Mouse (Mus musculus) monocyte, adult 5-6 weeks (primary cell): ENCODE results near the gene Dbr1. TPM values are rescaled to one million over a fixed set of nuclear protein-coding genes. Genes with fewer than 3 reads are reported as not detected.
A peak's percentile ranks its signal among the peaks of the same experiment; 100 is the strongest.
"Not testable (repeated sequence)": the region's sequence is repeated elsewhere in the genome, so short reads cannot be mapped to it uniquely, and the experiment has no call there.

Experiments used
- ATAC-seq: fragments of 153-309, 156-312 bp; replicated peaks from 2 replicates; pipeline ENCODE4 v1.8.0; 2017; ENCODE audit warnings: mild to moderate bottlenecking; ENCODE audit not compliant: low TSS enrichment, insufficient number of reproducible peaks, severe bottlenecking, poor library complexity, low FRiP score
- total RNA-seq: library from RNA; stranded (forward); fragments of 200-1000, 200-491, 200-594 nt; gene quantifications from 3 replicates; pipeline ENCODE4 v1.2.3, GENCODE M21; 2017

Dbr1 gene
- 44.1 to 75.6 TPM (median 51.6 TPM) in 3 replicates for total RNA-seq

DNA sequence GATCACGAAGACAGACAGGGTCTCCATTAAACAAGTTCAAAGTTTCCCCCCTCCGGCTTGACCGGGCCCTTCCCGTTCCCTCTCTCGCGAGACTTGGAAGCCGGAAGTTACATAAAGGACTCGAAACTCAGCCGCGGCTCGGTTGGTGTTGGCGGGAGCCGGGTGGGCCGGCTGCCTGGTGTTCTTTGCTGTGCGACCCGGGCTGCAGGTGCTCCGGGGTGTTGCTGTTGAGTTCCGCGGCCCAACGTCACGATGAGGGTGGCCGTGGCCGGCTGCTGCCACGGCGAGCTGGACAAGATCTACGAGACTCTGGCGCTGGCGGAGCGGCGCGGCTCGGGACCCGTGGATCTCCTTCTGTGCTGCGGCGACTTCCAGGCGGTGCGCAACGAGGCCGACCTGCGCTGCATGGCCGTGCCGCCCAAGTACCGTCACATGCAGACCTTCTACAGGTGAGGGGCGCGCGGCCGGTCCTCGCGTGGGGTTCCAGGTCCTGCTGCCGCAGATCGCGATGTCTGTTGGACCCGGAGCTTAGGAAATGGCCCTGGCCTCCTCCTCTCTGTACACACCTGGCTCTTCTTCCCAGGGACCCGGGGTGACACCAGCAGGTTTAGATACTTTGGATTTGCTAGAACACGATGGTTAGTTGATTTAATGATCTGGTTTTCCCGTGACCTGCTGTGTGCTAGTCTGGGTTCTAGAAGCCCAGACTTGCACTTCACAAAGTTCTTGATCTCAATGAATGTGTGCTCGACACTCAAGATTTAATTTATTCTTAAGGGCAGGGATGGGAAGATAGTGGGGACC, at the start of gene Dbr1:
TSS of gene Dbr1 (plus strand) at position 123 of the 804 bp plus-strand sequence.
- peak; percentile 95 for ATAC-seq

DNA sequence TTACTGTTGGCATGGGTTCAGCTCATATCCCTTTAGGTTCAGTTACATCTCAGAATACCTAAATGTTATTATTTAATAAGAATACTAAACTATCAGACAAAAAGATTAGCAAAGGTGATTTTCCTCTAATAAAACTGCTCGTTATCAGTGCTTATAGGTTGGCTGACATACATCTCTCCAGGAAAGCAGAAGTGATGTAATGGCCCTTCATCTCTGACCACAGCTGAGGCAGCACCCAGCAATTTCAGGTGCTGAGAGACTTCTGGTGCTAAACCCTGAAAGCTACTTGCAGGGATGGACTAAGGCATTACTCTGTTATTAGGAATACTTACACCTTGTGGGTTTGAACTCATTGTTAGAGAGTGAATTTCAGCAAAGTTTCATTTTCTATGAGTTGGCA, 43.7 kb upstream of the Dbr1 start:
- ATAC-seq: no peak

DNA sequence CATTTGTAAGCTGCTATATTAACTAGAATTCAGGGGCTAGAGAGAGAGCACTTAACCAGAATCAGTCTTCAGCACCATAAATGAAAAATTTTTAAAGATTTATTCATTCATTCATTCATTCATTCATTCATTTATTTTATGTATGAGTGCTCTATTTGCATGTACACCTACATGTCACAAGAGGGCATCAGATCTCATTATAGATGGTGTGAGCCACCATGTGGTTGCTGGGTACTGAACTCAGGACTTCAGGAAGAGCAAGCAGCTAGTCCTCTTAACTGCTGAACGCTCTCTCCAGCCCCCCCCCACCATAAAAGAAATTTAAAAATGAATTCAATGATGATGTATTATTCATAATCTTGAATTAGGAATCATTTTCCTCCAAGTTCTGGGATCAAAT, 29.3 kb upstream of the Dbr1 start:
- ATAC-seq: no peak

DNA sequence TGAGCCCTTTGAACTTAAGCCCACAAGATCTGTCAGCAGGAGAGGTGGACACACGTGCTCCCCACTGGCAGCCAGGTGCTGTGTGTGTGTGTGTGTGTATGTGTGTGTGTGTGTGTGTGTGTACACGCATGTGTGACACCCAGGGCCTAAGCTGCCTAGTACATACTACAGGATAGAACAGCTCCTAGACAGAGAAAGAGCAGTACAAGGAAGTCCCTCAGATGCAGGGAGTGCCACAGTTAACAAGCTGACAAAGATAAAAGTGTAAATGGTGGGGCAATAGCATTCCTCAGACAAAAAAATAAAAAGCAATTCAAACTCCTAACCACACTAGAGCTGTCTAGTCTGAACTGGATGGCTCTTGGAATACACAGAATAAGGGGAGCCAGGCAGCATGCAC, 23.5 kb upstream of the Dbr1 start:
- no peak for ATAC-seq

DNA sequence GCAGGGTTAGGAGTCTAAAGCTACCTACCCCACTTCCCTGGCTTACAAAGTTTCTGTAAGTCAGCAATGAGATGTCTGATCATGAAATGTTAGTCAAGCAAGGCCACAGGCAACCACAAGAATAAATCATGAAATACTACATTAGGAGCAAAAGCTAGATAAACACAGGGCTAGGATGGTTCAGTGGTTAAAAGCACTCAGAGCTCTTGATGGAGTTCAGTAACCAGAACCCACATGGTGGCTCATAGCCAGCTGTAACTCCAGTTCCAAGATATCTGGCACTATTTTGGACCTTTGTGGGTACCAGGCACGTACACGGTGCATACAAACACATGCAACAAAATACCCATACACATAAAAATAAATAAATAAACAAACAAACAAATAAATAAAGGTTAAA, 22.6 kb upstream of the Dbr1 start:
- no peak for ATAC-seq

DNA sequence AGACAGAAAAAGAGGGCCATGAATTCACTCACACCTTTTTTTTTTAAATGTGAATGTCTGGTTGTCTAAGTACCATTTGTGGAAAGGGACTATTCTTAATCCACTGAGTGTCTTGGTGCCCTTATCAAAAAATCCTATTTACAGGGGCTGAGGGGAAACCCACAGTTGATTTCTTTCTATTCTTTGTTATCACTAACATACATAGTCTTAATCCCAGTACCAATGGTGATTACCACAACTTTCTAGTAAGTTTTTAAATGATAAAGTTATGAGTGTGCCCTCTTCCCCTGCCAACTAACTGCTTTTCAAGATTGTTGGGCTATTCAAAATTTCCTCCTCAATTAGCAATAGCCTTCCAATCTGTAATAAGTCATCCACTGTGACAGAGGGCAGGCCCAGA, 21.5 kb upstream of the Dbr1 start:
- no peak for ATAC-seq

DNA sequence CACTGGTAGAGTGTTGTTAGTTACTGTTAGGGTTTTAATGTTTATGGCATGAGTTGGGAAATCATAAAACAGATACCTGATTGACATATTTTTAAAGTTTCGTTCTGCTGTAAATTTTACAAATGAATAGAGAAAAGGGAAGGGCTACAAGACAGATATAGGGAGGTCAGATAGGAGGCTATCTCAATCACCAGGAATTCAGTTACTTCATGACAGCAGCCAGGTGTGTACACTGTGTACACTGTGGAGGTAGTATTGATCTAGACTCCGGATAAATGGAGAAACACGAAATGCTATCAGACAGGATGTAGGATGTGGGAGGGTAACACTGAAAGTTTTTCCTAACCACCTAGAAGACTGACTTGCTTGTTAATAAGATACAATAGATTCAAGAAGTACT, 20.3 kb upstream of the Dbr1 start:
- ATAC-seq: no peak

DNA sequence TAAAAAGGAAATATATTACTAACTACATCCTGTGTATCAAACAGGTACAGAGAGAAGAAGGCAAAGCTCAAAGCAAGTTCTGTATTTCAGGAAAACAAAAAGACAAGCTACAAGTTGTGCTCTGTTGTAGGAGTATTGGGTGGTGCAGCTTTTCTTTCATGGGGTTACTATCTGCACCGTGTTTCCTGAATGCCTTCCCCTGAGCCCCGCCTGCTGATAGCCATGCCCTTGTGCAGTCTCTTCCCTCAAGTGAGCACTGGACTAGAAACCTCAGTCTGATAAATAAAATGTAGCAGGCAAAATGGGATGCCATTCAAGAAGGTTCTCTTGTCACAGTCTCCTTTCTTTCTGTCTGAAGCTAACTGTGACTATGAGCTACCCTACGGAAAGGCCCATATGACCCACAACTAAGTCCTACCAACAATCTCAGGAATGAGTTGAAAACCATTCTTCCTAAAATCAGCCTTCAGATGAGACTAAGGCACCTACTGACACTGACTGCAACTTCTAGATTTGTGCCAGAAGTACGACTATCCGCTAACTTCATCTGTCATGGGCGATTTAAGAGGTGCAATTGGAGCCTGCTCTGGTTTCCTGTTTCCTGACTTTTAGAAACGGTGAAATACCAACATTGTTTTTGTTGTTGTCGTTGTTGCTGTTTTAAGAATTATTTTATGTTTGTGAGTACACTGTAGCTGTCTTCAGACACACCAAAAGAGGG, 17.9 kb upstream of the Dbr1 start:
- no peak for ATAC-seq

DNA sequence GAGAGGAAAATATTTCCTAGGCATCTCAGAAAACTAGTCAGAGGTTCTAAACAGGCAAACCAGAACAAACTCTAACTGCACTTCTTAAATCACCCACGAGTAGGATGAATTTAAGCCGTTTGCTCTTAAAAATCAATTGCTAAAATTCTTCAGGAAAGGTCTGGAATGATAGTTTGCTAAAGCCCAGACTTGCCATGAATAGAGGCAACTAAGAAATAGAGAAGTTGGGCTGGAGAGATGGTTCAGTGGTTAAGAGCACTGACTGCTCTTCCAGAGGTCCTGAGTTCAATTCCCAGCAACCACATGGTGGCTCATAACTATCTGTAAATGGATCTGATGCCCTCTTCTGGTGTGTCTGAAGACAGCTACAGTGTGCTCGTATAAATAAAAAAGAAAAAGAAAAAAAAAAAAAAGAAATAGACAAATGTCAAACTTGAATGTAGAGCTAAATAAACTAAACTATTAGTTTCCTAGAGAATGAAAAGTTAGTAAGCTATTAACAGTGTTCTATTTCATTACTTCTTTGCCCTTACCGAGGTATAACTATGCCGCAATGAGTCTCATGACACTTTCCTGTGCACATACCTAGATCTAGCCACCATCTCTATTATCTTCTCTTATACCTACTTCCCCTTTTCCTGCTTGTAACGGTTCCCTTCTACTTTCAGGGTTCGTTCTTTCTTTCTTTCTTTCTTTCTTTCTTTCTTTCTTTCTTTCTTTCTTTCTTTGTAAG, 16.6 kb upstream of the Dbr1 start:
- no peak for ATAC-seq

DNA sequence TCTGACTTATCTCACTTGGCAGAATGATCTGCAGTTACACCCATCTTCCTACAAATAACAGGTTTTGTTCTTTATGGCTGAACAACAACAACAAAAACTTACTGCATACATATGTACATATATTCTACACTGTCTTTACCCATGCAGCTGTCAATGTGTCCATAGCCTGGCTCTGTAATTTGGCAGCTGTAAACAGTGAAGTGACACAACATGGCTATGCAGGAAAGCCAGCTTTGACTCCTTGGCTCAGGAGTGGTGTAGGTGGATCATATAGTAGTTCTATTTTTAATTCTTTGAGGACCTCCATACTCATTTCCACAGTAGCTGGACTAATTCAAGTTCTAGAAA, 16.1 kb upstream of the Dbr1 start:
- no peak for ATAC-seq

DNA sequence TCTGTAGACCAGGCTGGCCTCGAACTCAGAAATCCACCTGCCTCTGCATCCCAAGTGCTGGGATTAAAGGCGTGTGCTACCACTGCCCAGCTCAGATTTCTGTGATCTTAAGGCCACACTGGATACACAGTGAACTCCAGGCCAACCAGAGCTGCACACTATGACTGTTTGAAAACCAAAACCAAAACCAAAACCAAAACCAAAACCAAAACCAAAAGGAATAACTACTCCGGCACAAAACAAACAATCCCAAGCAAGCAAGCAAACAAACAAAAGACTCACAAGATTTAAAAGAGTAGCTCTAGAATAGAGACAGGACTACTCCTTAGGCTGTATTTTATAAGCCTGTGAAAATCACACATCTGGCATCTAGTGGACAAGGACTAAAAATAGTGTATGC, 15.2 kb upstream of the Dbr1 start:
- ATAC-seq: no peak

DNA sequence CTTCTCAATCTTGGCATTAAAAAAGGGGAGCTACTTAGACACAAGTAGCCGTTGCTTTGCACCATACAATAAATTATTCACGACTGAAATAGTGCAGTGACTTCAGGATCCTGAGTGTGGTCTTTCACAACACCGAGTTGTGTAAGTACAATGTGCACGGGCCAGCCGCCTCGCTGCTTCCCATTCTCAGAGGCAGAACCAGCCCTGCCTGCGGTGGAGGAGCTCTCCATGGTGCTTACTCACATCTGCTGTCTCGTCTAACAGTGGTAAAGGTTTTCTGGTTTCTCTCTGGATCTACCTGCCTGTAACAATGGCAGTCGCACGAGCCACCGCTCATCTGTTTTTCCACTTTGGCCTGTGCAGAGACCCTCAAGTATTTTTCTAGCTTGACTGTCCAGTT, 11.9 kb upstream of the Dbr1 start:
- peak; percentile 98 for ATAC-seq

DNA sequence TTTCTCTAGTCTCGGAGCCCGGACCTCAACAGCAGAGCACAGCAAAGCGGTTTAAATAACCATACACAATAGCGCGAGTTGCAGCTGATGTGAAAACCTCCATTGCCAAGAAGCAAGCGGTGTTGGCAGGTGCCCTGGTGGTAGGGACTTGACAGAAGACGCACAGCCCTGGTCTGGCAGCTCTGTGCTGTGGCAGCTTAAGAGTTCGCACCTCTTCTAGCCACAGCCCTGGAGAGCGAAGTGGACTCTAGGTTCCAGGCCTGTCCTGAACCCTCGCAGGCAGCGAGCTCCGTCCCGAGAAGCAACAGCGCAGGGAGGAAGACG, 7.6 kb upstream of the Dbr1 start:
- 0 out of 2 replicates have a peak, but pooled peaks have one; percentile 24 for ATAC-seq

DNA sequence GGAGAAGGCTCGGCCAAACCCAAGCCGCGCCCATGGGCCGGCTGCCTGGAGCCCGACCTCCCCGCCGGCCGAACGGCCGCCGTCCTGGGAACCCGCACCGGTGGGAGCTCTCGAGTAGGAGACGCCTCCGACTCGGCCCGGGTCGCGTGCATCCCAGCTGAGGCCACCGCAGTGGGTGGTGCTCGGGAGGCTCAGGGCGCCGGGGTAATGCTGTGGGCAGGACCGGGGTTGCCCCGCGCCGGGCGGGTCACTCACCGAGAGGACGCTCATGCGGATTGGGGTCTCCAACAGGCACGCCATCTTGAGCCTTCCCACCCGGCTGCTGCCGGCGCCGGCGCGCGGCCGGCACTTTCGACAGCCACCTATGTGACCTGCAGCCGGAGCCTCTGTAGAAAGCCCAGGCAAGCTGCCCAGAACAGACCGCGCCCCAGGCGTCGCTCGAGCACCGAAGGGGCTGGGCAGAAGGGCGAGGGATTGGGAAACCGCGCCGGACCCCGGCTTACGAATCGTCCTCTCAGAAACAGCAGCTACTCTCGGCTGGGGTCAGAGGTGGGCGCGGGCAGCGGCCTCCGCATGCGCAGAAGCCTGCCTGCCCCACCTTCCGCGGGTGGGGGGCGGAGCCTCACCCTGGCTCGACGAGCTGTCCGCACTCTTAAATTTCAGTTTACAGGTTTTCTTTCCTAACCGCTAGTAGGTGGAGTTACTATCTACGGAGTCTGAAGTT, 7.1 kb upstream of the Dbr1 start, which contains the start of gene Armc8:
TSS of gene Armc8 (minus strand) at position 553 of the 724 bp plus-strand sequence.
- ATAC-seq: peak; percentile 73

DNA sequence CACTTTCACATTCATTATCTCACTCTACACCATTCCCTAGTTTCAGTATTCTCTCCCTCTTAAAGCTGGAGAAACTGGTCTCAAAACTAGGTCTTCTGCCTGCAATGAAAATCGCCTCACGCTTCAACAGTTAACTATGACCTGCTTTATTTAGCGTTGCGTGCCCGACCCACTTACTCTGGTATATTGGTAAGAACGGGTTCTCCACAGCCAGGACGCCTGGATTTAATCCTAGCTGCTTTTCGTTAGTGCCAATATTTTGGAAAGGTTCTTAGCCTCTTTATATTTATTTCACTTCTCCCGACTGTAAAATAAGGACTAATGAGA, 6.6 kb upstream of the Dbr1 start:
- ATAC-seq: no peak

DNA sequence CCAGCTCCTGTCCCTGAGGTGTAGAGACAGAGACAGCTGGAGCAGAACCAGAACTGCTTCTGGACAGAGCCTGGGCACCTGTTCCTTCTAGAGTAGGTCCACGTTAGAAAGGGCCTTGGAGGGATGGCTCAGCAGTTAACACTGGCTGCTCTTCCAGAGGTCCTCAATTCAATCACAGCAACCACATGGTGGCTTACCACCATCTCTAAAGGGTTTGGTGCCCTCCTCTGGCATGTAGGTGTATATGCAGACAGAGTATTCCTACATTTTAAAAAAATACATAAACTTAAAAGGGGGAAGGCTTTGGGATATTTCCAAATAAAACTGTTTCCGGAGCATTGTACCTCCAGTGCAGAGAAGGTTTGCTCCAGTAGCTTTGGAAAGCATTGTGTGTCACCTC, 5.1 kb downstream of the Dbr1 start:
- ATAC-seq: 0 out of 2 replicates have a peak, but pooled peaks have one; percentile 38

DNA sequence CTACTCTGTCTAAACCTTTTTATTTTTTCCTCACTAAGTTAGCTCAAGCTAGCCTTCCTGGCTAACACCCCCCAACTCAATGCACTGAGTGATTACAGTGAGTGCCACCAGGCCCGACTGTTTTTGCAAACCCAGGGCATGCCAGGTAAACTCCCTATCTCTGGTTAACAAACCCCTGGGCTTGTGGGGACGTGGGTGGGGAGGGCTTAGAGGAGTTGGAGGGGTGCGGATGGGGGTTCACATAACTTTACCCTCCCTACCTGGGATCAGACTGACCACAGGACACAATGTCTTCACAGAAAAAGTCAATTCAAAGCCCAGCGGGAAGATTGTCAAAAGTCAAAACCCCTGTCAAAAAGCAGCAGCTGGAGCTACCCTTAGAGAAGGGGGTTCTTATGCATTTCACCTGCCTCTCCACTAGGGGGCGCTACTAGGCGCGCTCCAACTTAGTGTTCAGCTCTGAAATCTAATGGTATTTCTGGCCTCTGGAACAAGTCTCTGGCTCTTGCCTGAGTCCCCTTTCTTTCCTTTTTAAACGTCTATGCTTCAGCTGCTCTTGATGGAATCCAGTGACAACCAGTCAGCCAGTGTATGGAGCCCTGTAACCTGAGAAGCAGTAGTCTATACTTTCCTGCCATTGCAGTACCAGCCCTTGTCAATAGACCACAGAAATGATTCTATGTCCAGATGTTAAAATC, 12.1 kb downstream of the Dbr1 start:
- peak; percentile 47; the same call in 1 of the 2 replicates for ATAC-seq

DNA sequence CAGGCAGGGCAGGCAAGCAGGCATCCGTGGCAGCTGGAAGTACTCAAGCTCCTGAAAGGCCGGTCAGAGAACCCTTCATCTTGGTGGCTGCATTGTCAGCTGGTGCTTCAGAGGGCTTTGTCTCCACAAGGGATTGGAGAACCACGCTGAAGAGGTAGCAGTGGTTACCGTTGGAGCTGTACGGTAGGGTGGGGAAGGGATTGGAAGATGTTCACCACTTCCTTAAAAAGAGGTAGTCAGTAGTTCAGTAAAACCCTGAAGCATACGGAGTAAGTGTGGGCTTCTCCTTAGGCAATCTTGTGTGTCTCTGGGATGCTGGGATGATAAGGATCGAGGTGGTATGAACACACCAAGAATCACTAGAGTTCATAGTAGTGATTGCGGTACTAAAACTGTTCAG, 15.5 kb downstream of the Dbr1 start:
- ATAC-seq: 0 out of 2 replicates have a peak, but pooled peaks have one; percentile 31

DNA sequence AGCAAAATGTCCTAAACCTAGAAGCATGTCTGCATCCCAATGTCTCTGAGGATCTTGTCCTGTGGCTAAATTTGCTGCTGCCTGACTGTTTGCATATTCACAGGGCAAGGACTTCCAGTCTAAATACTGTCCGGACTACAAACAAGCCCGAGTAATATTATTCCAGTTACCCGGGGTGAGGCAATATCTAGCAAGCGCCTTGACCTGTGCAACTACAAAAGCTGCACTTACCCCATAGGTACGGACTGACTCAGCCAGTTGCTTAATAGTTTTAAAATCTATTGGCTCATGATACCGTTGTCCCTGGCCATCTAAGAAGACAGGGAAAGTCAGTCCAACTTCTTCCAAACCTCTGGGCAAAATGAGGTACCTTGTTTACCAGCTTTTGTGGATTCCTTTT, 23.5 kb downstream of the Dbr1 start:
- ATAC-seq: not testable (repeated sequence)
